8 mouse cellular contexts compared by ENCODE assay signal in the genomic region with DNA sequence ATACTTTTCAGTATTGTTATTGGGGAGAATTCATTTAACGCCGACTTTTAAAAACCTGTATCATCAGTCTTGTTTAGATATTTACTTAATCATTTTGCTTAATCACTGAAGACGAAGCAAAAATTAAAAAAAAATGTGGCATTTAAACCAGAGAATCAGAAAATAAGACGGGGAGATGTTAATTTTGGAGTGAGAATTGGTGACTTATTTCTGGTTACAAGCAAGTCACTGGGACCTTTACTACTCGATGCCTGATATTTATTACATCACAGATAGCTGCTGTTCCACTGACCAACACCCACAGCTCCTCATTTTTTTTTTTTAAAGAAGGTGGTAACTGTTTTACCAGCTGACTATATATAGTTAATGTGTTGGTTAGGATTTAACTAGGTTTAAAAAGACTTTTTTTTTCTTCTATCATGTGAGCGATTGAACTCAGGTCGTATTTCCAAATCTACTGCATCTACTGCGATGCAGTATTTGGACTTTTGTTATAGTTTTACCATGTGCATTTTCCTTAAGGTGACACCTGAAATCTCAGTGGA. TPM values are rescaled to one million over a fixed set of nuclear protein-coding genes. Genes with fewer than 3 reads are reported as not detected.
DNase-seq lines count a peak whose midpoint lies in the region; ATAC-seq and TF ChIP-seq lines count a peak whose summit lies in the region.

No protein-coding gene starts in this region.

- TF ChIP-seq CTCF in kidney, postnatal 0 days (IDR thresholded peaks at IDR 0.05; ENCODE audit: low read depth) = no peak
- no peak for TF ChIP-seq CTCF in brain, embryonic 14.5 days (IDR thresholded peaks at IDR 0.05; ENCODE audit: borderline replicate concordance, extremely low read depth, insufficient read depth, insufficient read length)

- ATAC-seq in kidney, postnatal 0 days (replicated peaks; ENCODE audit: low FRiP score, low read depth) = no peak
- ATAC-seq in hindbrain, embryonic 16.5 days = no peak
- ATAC-seq in neural tube, embryonic 12.5 days (ENCODE audit: low FRiP score, low read depth) = no peak
- no peak for ATAC-seq in cerebellum, adult (ENCODE audit: insufficient number of reproducible peaks, low FRiP score, low TSS enrichment)

- H3K27me3 ChIP-seq in kidney, postnatal 0 days (ENCODE audit: insufficient read depth, low read length) = no peaks in the 10 kb centered on the region
- H3K27me3 ChIP-seq in hindbrain, embryonic 16.5 days (replicated peaks; ENCODE audit: control insufficient read depth, insufficient read depth, low read length) = no peaks in the 10 kb centered on the region
- H3K27me3 ChIP-seq in neural tube, embryonic 12.5 days (replicated peaks) = no peaks in the 10 kb centered on the region

- 8% methylated on average over 8 of the region's 8 CpGs for WGBS in kidney, postnatal 0 days
- WGBS in hindbrain, embryonic 16.5 days = 15% methylated on average over 8 of the region's 8 CpGs
- WGBS in neural tube, embryonic 12.5 days = 21% methylated on average over 8 of the region's 8 CpGs

- TF ChIP-seq POLR2A in brain, embryonic 14.5 days (IDR thresholded peaks at IDR 0.05; ENCODE audit: borderline replicate concordance, extremely low read depth, insufficient read depth, insufficient read length, poor library complexity, severe bottlenecking) = no peak

- H3K4me3 ChIP-seq in kidney, postnatal 0 days (replicated peaks; ENCODE audit: low read depth, low read length) = peak overlapping the region; percentile 59
- H3K4me3 ChIP-seq in hindbrain, embryonic 16.5 days (ENCODE audit: low read length) = peak overlapping the region; percentile 85
- H3K4me3 ChIP-seq in neural tube, embryonic 12.5 days = peak overlapping the region; percentile 97

- H3K9ac ChIP-seq in kidney, postnatal 0 days (ENCODE audit: low read depth, low read length) = peak overlapping the region; percentile 89
- peak overlapping the region; percentile 52; the same call in 1 of the 2 replicates for H3K9ac ChIP-seq in hindbrain, embryonic 16.5 days (ENCODE audit: low read depth, low read length)
- H3K9ac ChIP-seq in neural tube, embryonic 12.5 days = peak overlapping the region; percentile 47

- DNase-seq in kidney, postnatal 0 days (ENCODE audit: low spot score) = peak; percentile 50
- no peak for DNase-seq in kidney, adult 11 months
- peak; percentile 42 for DNase-seq in brain, embryonic 14.5 days (ENCODE audit: low read depth)
- no peak for DNase-seq in testis, postnatal 14 days (ENCODE audit: low spot score)
- DNase-seq in layer of hippocampus, postnatal 25 days (ENCODE audit: extremely low spot score in 1 of 2, low spot score in 1 of 2) = no peak

- H3K36me3 ChIP-seq in kidney, postnatal 0 days (ENCODE audit: insufficient read depth, low read length) = no peaks in the 10 kb centered on the region
- H3K36me3 ChIP-seq in hindbrain, embryonic 16.5 days (ENCODE audit: control insufficient read depth, insufficient read depth, low read length) = no peaks in the 10 kb centered on the region
- H3K36me3 ChIP-seq in neural tube, embryonic 12.5 days = peaks cover 6% of the 10 kb centered on the region; the same call in 1 of the 2 replicates

- peak overlapping the region; percentile 67 for H3K4me2 ChIP-seq in kidney, postnatal 0 days (ENCODE audit: low read length)
- H3K4me2 ChIP-seq in hindbrain, embryonic 16.5 days (ENCODE audit: low read length) = peak overlapping the region; percentile 65
- H3K4me2 ChIP-seq in neural tube, embryonic 12.5 days (replicated peaks) = peak overlapping the region; percentile 58

- no peaks in the 10 kb centered on the region for H3K9me3 ChIP-seq in kidney, postnatal 0 days (replicated peaks; ENCODE audit: low read length)
- H3K9me3 ChIP-seq in hindbrain, embryonic 16.5 days (ENCODE audit: control insufficient read depth, low read length) = no peaks in the 10 kb centered on the region
- H3K9me3 ChIP-seq in neural tube, embryonic 12.5 days = no peaks in the 10 kb centered on the region

- peak overlapping the region; percentile 97 for H3K27ac ChIP-seq in kidney, postnatal 0 days
- H3K27ac ChIP-seq in hindbrain, embryonic 16.5 days (ENCODE audit: low read depth, low read length) = peak overlapping the region; percentile 99; the same call in 1 of the 2 replicates
- H3K27ac ChIP-seq in neural tube, embryonic 12.5 days = no peak overlapping the region

- no peaks in the 10 kb centered on the region for H3K4me1 ChIP-seq in kidney, postnatal 0 days (replicated peaks; ENCODE audit: insufficient read depth, low read length)
- peaks cover 10% of the 10 kb centered on the region; the same call in 1 of the 2 replicates for H3K4me1 ChIP-seq in hindbrain, embryonic 16.5 days (ENCODE audit: control insufficient read depth, insufficient read depth, low read depth, low read length)
- H3K4me1 ChIP-seq in neural tube, embryonic 12.5 days = peaks cover 11% of the 10 kb centered on the region; the same call in 1 of the 2 replicates

RNA-seq across cellular contexts. Expression of gene Selenot, which starts 1.1 kb away (rescaled TPM):
- polyA plus RNA-seq in kidney, postnatal 0 days (2015; fragmentation: Nextera tagmentation; extraction: Ambion mirVana) = 24.9 and 29.0 TPM in 2 replicates
- polyA plus RNA-seq in brain, embryonic 14.5 days (2012; rRNA removed) = 47.9 and 69.2 TPM in 2 replicates
- polyA plus RNA-seq in hindbrain, embryonic 16.5 days (2015; fragmentation: Nextera tagmentation; extraction: Ambion mirVana) = 25.7 and 27.4 TPM in 2 replicates
- polyA plus RNA-seq in neural tube, embryonic 12.5 days (2016; fragmentation: Nextera tagmentation; extraction: Ambion mirVana) = 23.2 and 23.7 TPM in 2 replicates
- 100 to 1,000 TPM; 149 to 151 TPM for total RNA-seq in layer of hippocampus, postnatal 25 days (2021)

RNA-seq across cellular contexts. Expression of gene Serp1, which starts 51.9 kb away (rescaled TPM):
- polyA plus RNA-seq in kidney, postnatal 0 days (2015; fragmentation: Nextera tagmentation; extraction: Ambion mirVana) = 142 and 159 TPM in 2 replicates
- 30.4 and 32.7 TPM in 2 replicates for polyA plus RNA-seq in brain, embryonic 14.5 days (2012; rRNA removed)
- polyA plus RNA-seq in hindbrain, embryonic 16.5 days (2015; fragmentation: Nextera tagmentation; extraction: Ambion mirVana) = 59.2 and 63.1 TPM in 2 replicates
- 109 and 116 TPM in 2 replicates for polyA plus RNA-seq in neural tube, embryonic 12.5 days (2016; fragmentation: Nextera tagmentation; extraction: Ambion mirVana)
- total RNA-seq in layer of hippocampus, postnatal 25 days (2021) = 10 to 100 TPM; 24.9 to 27.5 TPM

RNA-seq across cellular contexts. Expression of gene Eif2a, which starts 52.0 kb away (rescaled TPM):
- polyA plus RNA-seq in kidney, postnatal 0 days (2015; fragmentation: Nextera tagmentation; extraction: Ambion mirVana) = 51.5 and 55.8 TPM in 2 replicates
- polyA plus RNA-seq in brain, embryonic 14.5 days (2012; rRNA removed) = 39.9 and 40.9 TPM in 2 replicates
- polyA plus RNA-seq in hindbrain, embryonic 16.5 days (2015; fragmentation: Nextera tagmentation; extraction: Ambion mirVana) = 32.6 and 33.0 TPM in 2 replicates
- polyA plus RNA-seq in neural tube, embryonic 12.5 days (2016; fragmentation: Nextera tagmentation; extraction: Ambion mirVana) = 47.4 and 49.8 TPM in 2 replicates
- 10 to 100 TPM; 47.5 to 48.9 TPM for total RNA-seq in layer of hippocampus, postnatal 25 days (2021)

RNA-seq across cellular contexts. Expression of gene Erich6, which starts 59.4 kb away (rescaled TPM):
- not detected in 2 replicates for polyA plus RNA-seq in kidney, postnatal 0 days (2015; fragmentation: Nextera tagmentation; extraction: Ambion mirVana)
- 0.26 and 0.33 TPM in 2 replicates for polyA plus RNA-seq in brain, embryonic 14.5 days (2012; rRNA removed)
- polyA plus RNA-seq in hindbrain, embryonic 16.5 days (2015; fragmentation: Nextera tagmentation; extraction: Ambion mirVana) = 0.15 and 0.31 TPM in 2 replicates
- polyA plus RNA-seq in neural tube, embryonic 12.5 days (2016; fragmentation: Nextera tagmentation; extraction: Ambion mirVana) = 0.19 TPM in 1 of 2 replicates, not detected in the other
- total RNA-seq in layer of hippocampus, postnatal 25 days (2021) = 1 to 10 TPM; 1.0 to 1.3 TPM

Comparison
In these comparisons a context has a peak if more than half of its experiments do, and no peak if none do; other contexts are left out.
1. DNase-seq: peak in kidney, postnatal 0 days (single experiment) and brain, embryonic 14.5 days (single experiment); none in kidney, adult 11 months (single experiment), testis, postnatal 14 days (single experiment) and layer of hippocampus, postnatal 25 days (0 of 2).
2. Peak in every context shown above with its lines, with median percentiles within 50 percentile points of each other: H3K4me2 ChIP-seq, H3K4me3 ChIP-seq and H3K9ac ChIP-seq.